Mouse (Mus musculus) urinary bladder, postnatal 14 days (tissue): ENCODE measurements around the gene Agap1.

ENCODE experiments used
- DNase-seq: peaks from one replicate; pipeline ENCODE4 v3.0.0; 2021; ENCODE audit warnings: low spot score

Gene Agap1

DNA sequence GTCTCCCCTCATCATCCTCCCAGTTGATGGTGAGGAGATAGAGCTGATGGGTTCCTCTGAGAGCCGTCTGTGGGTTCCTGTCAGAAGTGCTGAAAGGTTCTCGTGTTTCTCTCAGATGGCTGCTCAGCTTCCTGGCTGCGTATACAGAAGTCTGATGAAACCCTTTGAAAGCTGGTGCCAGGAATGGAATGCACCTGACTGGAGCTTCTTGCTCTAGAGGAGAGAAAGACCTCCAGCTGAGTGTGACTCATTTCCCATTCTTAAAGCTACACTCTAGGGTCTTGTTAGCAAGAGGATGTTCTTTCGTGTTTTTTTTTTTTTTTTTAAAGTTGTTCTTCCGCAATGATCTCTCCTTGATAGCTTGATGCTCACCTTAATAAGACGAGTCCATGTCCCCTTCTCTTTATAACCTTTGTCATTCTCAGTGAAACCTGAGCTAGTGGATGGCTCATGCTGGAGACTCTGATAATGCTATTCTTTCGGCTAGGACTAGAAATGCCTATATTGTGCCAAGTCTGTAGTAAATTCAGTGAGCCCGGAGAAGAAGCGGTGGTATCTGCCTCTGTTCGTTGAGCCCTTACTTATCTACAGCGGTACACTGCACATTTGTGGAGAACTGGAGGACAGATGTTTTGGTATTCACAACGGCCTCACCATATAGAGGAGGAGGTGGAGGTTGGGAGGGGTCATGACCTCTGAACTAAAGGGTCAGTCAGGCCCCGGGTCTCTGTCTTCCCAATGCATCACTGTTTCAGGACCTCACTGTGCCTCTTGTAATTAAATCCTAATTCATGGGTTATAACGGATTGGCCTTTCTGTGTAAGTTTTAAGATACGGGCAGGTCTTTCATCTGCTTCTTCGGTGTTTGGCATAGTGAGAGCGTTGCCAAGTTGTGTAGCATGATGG is 2.8 kb downstream of the Agap1 start:
- no peak for DNase-seq

DNA sequence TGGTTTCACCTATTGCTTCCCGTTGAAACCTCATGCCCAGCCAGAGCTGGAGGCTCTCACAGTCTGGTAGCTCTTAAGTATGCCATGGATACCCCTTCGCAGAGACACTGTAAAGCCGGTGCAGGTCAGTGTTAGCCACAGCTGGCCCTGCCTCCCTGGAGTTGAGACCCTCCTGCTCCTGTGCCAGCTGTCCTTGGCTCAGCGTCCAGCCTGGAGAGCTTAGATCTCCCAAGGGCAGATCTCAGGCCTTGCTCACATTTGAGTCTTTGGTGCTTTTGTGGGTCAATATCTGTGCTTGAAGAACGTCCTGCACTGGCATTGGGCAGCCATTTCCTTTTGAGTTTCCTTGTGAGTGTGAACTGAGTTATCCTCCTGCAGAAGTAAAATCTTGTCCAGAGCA is 7.3 kb downstream of the Agap1 start:
- no peak for DNase-seq

DNA sequence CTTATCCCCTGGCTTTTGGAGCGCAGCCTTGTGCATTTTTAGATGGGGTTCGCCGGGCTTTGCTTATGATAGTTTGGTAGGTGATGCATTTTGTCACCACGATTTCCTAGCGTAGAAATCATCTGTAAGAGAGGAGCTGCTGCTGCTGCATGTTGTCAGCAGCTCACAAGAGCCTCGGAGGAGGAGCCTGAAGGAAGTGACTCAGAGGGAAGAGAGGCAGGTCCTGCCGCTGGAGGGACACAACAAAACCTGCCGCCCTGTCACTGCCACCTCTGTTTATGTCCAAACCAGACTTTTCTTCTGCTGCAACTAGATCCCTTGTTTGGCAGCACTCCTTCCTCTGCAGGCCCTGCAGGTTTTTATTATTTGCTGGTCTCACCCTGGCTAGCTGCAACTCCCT is 8.5 kb downstream of the Agap1 start:
- DNase-seq = peak; percentile 52

DNA sequence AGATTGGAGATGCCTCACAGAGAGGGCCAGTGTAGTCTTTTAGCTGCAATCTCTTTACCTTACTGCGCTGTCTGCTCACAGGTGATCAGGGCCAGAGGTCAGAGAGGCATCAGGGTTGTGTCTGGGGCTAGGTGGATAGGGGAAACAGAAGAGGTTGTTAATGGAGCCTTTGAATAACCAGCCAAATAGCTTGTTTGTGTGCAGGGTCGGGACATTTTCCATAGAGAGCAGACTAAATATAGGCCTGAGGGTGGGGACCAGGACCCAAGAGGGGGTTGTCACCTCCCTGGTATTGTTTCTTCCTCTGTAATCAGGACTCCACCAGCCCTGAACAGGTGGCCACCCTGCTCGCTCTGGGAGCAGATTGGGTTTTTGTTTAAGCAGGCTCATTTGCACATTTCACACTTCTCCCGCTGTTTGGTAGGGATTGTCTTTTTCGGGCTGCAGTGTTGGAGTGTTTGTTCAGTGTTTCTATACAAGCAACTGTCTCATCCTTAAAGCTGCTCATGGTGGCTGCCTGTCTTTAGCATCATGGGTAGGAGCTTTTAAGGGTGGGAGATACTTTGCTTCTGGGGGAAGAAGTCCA is 10.9 kb downstream of the Agap1 start:
- no peak for DNase-seq

DNA sequence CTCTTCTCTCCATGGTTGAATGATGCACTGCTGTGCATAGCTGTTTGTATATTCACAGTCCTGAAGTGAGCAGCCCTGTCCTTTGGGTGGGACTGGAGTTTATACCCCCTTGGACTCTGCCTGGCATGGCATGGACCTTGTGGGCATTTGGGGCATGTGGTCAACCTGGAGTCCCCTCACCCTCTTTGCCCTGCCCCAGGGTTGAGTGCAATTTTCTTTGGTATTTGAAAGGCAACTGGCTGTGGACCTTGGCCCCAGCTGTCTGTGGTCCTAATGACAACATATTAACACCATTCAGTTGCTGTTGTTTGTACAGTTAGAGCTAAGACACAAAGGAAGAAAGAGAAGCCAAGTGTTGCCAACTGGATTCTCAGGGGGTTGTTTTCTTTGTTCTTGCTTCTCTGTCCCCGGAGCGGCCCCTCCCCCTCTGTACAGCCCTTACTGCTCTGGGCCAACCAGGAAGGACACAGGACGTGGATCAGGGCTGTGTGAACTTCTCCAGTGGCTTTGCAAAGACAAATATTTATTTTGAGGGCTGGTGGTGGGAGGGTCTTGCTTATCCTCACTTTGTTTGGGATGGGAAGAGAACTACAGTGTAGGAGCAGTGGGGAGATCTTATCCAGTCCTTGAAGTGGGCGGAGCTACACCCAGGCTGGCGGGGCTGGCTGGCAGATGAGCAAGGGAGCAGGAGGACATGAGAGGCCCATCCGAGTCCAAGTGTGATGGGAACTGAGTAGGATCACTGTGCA is 12.9 kb downstream of the Agap1 start:
- peak; percentile 43 for DNase-seq

DNA sequence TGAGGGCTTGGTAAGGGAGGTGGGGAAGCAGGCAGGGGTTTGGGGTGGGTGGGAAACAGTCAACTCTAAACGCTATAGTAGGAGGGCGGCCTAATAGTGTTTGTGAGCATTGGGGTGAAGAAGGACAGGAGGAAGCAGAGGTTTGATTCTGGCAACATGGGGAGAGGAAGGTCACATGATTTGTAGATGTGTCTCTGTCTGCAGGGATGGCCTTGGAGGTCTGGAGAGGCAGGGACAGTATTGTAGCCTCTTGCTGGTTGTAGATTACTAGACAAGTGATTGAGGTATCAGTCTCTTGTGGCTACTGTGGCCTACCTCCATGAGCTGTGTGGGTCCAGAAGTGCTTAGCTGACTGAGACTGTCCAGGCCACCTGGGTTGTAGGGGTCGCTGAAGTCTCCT is 13.5 kb downstream of the Agap1 start:
- no peak for DNase-seq

DNA sequence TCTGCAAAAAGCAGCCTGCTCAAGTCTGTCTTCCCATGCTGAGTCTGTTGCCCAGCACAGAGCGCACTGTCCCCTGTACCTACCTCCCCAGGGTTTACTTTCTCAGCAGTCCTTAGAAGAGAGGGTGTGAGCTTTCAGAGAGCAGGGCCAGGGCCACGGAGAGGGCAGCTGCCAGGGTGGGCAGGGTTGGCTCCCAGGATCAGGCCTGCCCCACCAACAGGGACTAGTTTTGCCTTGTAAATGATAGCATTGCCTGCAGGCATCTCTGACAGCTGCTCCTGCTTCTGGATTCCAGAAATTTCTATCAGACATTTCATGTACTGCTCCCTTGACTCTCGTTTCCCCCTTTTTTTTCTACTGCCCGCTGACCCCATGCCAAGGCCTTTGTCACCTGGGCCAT is 16.8 kb downstream of the Agap1 start:
- DNase-seq = no peak

DNA sequence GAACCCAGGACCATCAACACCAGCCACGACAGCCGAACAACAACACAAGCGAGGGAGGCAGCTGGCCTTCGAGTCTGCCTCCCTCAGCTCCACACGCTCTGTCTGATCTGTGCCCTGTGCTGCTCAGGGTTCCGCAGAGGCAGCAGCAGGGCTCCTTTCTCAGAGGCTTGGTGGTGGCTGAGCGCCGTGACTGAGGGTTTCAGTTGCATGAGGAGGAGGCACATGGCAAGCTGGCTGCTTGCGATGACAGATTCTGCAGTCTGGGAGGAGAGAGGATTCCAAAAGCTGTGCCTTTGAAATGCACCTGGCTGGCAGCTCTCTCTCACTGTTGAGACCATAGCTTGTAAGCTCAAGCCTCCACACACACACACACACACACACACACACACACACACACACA is 17.3 kb downstream of the Agap1 start:
- DNase-seq = no peak

DNA sequence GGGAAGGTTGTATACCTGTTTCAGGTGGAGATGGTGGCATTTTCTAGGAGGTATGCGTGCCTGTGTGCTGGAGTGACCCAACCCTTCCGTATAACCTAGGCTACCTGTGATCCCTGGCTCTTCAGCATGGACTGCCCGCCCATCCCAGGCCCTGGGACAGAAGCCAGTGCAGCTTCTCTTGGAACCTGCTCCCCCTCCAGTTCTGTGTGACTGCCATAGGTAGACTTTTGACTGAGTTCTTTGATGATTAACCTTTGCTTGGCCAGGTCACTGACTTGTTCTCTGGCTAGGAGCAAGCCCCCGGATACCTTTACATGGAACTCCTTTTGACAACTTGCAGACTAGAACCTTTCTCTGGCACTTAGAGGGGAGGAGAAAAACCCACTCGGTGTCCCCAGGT is 19.3 kb downstream of the Agap1 start:
- DNase-seq = no peak

DNA sequence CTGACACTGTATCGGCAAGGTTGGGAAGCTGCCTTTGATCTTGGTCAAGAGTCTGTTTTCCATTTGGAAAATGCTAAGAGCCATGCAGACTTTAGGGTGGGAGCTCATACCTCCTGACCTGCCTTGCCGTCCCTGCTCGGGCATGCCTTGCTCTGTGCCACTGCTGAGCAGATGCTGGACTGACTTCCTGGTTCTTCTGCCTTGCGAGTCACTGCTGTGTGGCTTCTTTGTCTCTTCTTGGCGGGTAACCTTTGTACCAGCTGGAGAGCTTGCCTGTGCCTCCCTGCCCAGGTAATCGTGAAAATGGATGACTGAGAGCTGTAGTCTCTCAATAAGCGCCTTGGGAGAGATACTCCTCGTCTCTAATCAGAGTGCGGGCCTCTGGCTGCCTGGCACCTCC is 20.2 kb downstream of the Agap1 start:
- peak; percentile 31 for DNase-seq

DNA sequence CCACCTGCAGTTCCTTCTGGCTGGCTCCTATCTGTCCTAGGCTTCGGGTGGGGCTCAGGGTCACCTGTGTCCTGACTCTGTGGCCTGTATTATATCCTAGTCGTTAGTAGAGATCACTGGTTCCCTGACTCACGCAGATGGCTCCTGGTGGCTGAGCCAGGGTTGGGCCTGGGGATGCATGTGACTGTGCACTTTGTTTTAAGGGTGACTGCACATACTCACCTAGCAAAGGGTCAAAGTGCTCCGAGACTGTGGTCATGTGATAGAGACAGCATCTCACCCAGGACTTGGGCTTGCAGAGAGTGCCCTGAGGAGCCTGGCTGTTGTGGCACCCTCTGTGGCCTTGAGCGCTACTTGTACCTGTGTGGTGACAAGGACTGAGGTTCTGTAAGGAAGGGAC is 22.4 kb downstream of the Agap1 start:
- no peak for DNase-seq

DNA sequence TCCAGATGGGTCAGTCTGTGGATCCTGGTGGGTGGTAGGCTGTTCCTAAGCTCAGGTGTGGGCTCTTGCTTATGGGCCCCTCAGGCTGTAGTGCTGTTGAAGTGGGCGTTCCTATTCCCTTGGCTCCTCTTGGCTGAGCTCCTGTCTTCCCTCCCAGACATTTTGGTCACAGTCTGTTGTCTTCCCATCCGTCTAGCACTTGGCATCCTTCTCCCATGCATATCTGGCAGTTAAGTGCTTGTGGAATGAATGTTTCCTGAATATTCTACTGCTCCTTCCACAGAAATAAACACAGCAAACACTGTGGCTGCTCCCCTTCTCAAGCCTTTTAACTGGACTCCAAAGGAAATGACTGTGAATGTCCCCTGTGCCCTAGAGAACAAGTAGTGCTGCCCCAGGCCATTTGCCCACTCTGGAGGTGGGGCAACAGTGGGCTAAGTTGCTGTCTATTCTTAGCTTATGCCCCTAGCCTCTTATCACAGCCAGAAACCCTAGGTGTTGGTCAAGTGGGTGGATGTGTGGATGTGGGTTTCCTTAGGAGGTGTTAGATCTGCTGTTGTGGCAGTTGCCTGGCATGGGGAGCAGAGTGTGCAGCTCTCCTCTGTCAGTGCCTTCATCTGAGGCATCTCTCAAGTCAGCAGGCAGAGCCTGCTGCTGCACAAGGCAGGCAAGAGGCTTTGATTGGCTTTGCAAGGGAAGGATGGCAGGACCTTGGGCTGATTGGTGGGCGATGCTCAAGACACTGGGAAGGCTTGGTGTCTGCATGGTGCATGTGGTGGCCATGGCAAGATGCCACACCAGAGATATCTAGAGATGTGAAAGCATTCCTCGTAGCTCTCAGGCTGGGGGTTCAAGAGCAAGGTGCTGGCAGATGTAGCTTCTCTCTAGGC is 24.2 kb downstream of the Agap1 start:
- no peak for DNase-seq

DNA sequence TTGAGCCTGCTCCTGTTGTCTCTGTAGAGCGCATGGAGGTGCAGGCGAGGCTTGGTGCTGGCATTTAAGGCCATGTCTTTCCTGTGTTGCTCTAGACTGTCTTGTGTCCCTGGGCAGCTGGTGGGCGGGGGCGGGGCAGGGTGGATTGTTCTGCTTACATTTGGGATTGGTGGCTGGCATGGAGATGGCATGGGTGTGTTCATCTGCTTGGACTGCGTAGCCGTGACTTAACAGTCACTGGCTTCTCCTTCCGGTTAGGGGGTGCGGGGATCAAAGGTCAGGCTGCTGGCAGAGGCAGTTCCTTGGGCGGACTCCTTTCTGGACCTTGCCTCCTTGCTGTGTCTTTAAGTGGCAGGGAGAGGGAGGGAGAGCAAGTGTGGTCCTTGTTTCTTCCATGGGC is 26.5 kb downstream of the Agap1 start:
- DNase-seq = no peak

DNA sequence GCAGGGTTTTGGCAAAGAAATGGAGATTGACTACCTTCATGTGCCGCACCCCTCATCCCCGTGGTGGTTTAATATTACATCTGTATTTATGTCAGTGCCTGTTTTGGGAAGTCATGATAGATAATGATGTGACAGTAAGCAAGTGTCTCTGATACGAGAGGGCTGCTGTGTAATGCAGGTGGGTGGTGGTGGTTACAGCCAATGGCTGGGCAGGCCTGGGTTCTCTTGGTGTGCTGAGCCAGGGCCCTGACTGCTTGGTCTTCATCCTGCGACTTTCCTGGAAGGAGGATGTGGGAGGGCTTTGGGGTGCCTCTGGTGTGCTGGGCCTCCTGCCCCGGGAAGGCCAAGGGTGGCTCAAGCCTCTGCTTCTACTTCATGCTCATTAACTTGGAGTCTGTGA is 28.2 kb downstream of the Agap1 start:
- DNase-seq = no peak

DNA sequence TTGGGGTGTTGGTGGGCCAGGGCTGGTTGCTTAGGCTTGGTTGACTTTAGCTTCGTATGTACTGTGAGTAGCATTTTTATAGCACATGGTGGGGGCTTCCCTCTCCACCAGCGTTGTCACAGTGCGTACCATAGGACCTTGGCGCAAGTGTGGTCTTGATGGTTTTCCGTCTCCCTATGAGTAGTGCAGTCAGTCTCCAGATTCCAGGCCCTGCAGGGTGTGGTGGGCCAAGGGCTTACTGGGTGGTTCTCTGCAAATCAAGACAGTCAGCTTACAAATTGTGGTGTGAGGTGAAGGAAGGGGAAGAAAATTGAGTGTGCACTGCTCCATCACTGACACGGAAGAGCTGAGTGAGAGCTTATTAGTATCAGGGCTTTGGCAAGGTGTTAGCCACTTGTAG is 32.3 kb downstream of the Agap1 start:
- DNase-seq = no peak

DNA sequence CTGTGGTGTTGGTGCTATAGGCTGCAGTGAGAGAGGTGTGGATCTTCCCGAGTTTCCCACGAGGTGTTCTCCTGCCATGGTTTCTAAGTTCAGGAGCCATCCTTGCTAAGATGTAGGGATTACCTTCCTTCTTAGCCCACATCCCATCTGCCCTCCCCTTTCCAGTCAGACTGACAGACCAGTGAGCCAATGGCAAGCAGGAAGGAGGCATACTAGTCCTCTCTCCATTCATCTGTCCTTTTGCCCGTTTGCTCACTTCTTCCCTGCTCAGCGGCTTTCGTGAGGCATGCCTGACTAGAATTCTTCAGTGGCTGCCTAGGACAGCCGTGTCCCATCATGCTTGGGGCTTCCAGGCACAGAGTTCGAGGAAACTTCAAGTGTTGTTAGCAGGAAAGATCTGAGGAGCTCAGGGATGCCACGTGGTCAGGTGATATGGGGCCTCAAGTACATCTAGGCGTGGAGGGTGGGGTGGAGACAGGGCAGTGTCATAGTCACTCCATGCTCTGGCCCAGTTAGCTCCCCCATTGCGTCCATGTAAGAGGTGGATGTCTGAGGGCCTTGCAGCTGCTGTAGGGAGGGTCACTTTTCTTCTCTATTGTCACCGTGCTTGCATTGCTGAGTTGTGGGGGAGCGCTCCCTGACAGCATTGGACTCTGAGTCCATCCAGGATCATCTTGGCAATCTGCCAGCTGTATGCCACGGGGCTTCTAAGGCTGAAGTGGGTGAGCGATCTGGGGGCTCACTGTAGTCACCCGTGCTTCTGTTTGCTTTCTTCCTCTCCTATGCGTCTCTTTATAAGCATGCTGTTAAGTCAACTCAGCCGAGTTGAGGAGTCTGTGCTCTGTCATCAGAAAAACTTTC is 34.7 kb downstream of the Agap1 start:
- DNase-seq = no peak

DNA sequence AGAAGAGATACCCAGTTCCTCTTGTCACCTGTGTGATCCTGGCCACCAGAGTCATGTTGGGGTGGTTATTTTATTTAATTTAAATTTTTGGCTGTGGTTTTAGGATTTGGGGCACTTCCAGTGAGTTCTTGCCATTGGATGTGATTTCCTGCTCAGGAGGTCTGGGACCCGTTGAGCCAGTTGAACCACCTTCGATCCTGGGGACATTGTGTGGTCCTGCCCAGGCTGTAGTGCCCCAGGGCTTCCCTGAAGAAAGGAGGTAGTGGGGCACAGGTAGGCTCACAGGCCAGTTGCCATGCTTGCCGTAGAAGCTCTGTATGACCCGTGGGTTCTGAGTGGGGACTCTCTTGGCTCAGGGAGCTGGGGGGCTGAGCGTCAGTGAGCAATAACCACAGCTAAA is 38.6 kb downstream of the Agap1 start:
- peak; percentile 76 for DNase-seq

DNA sequence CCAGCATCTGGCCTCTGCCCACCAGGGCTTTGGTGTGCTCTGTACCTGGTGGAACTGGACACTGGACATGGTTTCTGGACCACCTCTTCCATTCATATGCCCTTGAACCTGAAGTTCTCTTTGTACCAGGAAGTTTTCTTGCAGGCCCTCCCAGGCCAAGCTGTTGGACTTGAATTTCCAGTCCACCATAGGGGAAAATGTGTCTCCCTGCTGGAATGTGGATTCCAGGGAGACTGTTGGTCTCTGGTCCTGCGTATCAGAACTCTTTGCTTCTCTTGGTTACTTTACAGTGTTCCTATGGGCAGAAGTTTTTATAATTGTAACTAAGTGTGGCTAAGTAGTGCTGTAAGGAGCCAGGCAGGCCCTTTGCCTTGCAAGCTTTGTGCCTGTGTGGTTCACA is 40.2 kb downstream of the Agap1 start:
- peak; percentile 63 for DNase-seq

DNA sequence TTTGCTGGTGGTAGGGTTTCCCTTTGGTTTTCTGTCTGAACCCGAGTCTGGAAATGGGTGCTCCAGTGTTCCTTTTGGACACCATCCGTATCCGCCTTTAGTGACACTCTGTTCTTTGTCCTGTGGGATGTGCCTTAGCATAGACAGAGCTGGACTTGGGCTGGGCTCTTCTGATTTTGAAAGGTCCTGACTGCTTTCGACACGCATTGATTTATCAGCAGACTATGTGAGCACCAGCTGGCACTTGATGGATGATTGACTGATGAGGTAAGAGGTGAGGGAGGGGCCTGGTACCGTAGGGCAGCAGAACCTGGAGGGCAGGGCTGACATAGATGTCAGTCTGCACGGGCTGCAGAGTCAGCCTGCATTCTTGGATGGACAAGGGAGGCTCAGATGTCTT is 41.6 kb downstream of the Agap1 start:
- no peak for DNase-seq

DNA sequence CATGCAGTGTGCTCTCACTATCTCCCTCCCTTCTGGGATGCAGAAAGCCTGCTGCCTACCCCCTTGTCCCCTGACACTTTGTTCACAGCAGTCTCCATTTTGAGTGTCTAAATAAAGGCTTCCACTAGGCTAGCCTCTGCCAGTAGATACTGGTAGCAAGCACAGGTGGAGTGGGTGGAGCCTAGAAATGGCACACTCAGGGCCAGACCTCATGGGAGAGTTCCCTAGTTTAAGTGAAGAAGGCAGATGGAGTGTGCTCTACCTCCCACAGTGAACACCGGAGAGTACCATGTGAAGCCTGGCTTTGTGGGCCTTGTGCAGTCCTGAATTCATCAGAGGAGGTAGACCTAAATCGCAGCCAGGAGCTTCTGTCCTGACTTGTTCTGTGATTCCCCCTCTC is 46.3 kb downstream of the Agap1 start:
- DNase-seq = no peak

DNA sequence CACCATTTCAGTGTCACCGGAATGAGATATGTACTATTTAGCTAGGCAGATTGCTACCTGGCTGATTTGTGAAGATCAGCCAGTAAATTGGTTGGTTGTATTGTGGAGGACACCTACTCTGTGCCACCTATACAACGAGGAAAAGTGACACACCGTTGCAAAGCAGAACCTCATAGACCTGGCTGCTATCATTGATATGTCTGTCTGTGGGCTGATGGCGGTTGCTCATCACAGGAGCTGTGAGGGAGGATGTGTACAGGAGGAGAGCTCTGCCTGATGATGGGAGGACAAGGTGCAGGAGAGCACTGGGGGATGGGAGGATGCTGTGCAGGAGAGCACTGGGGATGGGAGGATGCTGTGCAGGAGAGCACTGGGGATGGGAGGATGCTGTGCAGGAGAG is 46.7 kb downstream of the Agap1 start:
- DNase-seq = no peak
